Mouse (Mus musculus) hindbrain, postnatal 0 days (tissue): ENCODE measurements around the gene Brd9. TPM values are rescaled to one million over a fixed set of nuclear protein-coding genes. Genes with fewer than 3 reads are reported as not detected.

ENCODE experiments used
- ATAC-seq: fragments of 200-750 bp; cut with Nextera tagmentation; 2 replicates; pipeline ENCODE4 v1.8.0; 2017; ENCODE audit warnings: mild to moderate bottlenecking, moderate TSS enrichment, moderate library complexity
- DNase-seq: peaks from one replicate; pipeline ENCODE4 v3.0.0-alpha.2; 2015; ENCODE audit warnings: low spot score
- H3K27ac ChIP-seq: fragments of 300-500 bp; sonication (generic); 2 replicates; pipeline ENCODE4 v1.5.1; 2014; ENCODE audit warnings: mild to moderate bottlenecking
- H3K27me3 ChIP-seq: fragments of 300-500 bp; sonication (generic); 2 replicates; pipeline ENCODE4 v1.6.1; 2014; ENCODE audit warnings: low read length, mixed read lengths; ENCODE audit not compliant: insufficient read depth
- H3K36me3 ChIP-seq: fragments of 300-500 bp; sonication (generic); 2 replicates; pipeline ENCODE4 v1.6.1; 2014; ENCODE audit warnings: low read length, mixed read lengths; ENCODE audit not compliant: insufficient read depth
- H3K4me1 ChIP-seq: fragments of 300-500 bp; sonication (generic); 2 replicates; pipeline ENCODE4 v1.6.1; 2014; ENCODE audit warnings: antibody characterized with exemption, low read length, mixed read lengths; ENCODE audit not compliant: insufficient read depth
- H3K4me2 ChIP-seq: fragments of 300-500 bp; sonication (generic); 2 replicates; pipeline ENCODE4 v1.6.1; 2014; ENCODE audit warnings: low read depth, mild to moderate bottlenecking, low read length, moderate library complexity, mixed read lengths
- H3K4me3 ChIP-seq: fragments of 300-500 bp; sonication (generic); 2 replicates; pipeline ENCODE4 v1.5.1; 2014; ENCODE audit warnings: low read length
- H3K9ac ChIP-seq: fragments of 300-500 bp; sonication (generic); replicated peaks from 2 replicates; pipeline ENCODE4 v1.6.1; 2014; ENCODE audit warnings: mild to moderate bottlenecking, low read length, moderate library complexity, mixed read lengths
- H3K9me3 ChIP-seq: fragments of 300-500 bp; sonication (generic); 2 replicates; pipeline ENCODE4 v1.6.1; 2016; ENCODE audit warnings: low read length, mixed read lengths
- CTCF ChIP-seq: IDR thresholded peaks from 2 replicates; pipeline ENCODE4 v1.5.1; 2016; ENCODE audit warnings: antibody characterized with exemption, control low read depth, low read depth
- WGBS: fragments of 180-500 bp; shearing (Covaris S2); extraction: QIAGEN DNeasy Blood & Tissue Kit; methylation state at CpG from one replicate; pipeline ENCODE4 v1.1.7; 2014; 5-methylcytosine and 5-hydroxymethylcytosine counted together
- polyA plus RNA-seq: library from polyadenylated mRNA; unstranded; fragments of >200 nt; fragmentation: Nextera tagmentation; extraction: Ambion mirVana; gene quantifications from 2 replicates; pipeline ENCODE4 v1.2.1, GENCODE M21; 2015
- total RNA-seq: library from RNA; depleted of rRNA; stranded (reverse); fragments of >200 nt; gene quantifications from 2 replicates; pipeline ENCODE4 v1.2.3, GENCODE M21; 2014

Gene Brd9
- total and polyA plus RNA-seq, 2 experiments from 2014 or later = 68.2 to 72.4 TPM

DNA sequence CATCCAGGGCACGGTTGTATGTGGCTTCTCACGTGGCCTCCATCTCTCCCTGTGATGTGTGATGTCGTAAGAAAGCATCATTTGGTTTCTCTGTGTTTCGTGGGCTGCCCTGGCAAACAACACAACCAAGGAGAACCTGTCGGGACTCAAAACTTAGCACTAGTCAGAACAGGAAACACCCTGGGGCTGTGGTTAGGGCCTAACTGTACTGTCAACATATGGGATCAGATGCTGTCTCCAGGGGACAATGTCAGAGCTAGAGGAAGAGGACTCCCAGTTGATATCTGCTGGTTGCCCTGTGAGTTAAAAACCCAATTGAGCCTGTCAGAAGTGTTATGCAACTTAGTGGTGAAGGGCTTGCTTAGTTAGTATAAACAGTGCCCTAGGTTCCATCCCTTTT is 17.9 kb downstream of the Brd9 start:
- H3K27ac ChIP-seq = no peak overlapping the region
- H3K9ac ChIP-seq = no peak overlapping the region
- no peak overlapping the region for H3K4me2 ChIP-seq
- ATAC-seq (no peak), DNase-seq (no peak)
- H3K27me3 ChIP-seq = no peaks in the 10 kb centered on the region
- WGBS = 93% methylated on average over 5 of the region's 5 CpGs
- no peaks in the 10 kb centered on the region for H3K4me1 ChIP-seq
- peaks cover 78% of the 10 kb centered on the region for H3K36me3 ChIP-seq
- TF ChIP-seq CTCF = no peak
- H3K9me3 ChIP-seq = no peaks in the 10 kb centered on the region
- no peak overlapping the region for H3K4me3 ChIP-seq

- Histone ChIP-seq H3K36me3 (peaks cover 57% of the 10 kb centered on the region), H3K27ac (no peak overlapping the region), H3K9ac (no peak overlapping the region), H3K4me3 (no peak overlapping the region), H3K4me2 (no peak overlapping the region), H3K27me3 (no peaks in the 10 kb centered on the region), H3K9me3 (no peaks in the 10 kb centered on the region), H3K4me1 (no peaks in the 10 kb centered on the region)
- DNase-seq (no peak), ATAC-seq (no peak)
- WGBS = 94% methylated on average over 10 of the region's 10 CpGs
- TF ChIP-seq CTCF = no peak
Observed at GRCm38 (mm10) chr13:73960117-73960652, 22.6 kb downstream of the Brd9 start.

DNA sequence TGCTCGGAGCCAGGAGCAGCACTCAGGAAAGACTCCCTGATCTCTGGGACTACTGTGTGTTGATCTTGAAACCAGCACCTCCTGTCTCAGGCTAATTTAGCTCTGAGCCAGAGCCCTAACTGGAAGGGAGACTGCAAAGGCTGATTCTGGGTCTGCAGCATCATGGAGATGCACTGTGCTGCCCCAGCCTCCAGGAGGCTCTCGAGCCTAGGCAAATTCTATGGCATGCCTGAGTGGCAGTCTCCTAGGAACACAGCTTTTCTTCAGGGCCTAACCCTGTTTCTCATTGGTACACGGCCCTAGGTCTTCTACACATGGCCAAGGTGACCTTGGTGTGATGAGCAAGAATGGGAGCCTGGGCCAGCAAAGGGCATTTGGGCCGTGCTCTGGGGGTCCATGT is 23.6 kb downstream of the Brd9 start:
- H3K9ac ChIP-seq = no peak overlapping the region
- peak; percentile 65 for ATAC-seq
- H3K27ac ChIP-seq = no peak overlapping the region
- no peak overlapping the region for H3K4me3 ChIP-seq
- no peak overlapping the region for H3K4me2 ChIP-seq
- 70% methylated on average over 4 of the region's 4 CpGs for WGBS
- no peaks in the 10 kb centered on the region for H3K4me1 ChIP-seq
- H3K27me3 ChIP-seq = no peaks in the 10 kb centered on the region
- peak; percentile 61 for TF ChIP-seq CTCF
- no peaks in the 10 kb centered on the region for H3K9me3 ChIP-seq
- peaks cover 48% of the 10 kb centered on the region for H3K36me3 ChIP-seq
- DNase-seq = peak; percentile 6

GRCm38 (mm10) chr13:73963551-73963950 is 25.9 kb downstream of the Brd9 start, which contains the start of gene Zdhhc11:
Gene Zdhhc11 (plus strand): TSS chr13:73963851.
- H3K4me1 ChIP-seq = no peaks in the 10 kb centered on the region
- whole genome bisulfite sequencing = 85% methylated on average over 5 of the region's 5 CpGs
- ATAC-seq (no peak), DNase-seq (no peak)
- no peaks in the 10 kb centered on the region for H3K9me3 ChIP-seq
- no peak within 1 kb of the TSS for H3K4me2 ChIP-seq
- no peak for TF ChIP-seq CTCF
- peaks cover 27% of the 10 kb centered on the region for H3K36me3 ChIP-seq
- H3K4me3 ChIP-seq = no peak within 1 kb of the TSS
- no peak within 1 kb of the TSS for H3K9ac ChIP-seq
- H3K27ac ChIP-seq = no peak within 1 kb of the TSS
- no peaks in the 10 kb centered on the region for H3K27me3 ChIP-seq

GRCm38 (mm10) chr13:73970545-73971448 is 33.2 kb downstream of the Brd9 start:
- WGBS = 43% methylated on average over 12 of the region's 12 CpGs

DNA sequence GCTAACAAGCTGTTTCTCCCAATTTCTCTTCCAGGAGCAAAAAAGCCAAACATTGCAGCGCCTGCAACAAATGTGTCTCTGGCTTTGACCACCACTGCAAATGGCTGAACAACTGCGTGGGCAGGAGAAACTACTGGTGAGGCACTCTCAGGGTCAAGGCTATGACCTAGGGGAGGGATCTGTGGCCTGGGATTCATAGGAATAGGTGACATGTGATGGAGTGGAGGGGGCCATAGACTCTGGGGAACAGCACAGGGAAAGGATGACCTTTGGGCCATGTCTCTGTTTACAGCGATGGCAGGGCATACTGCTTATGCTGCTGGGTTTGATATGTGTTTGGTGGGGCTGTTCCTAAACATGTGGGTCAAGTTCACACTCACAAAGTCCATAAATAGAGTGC is 36.9 kb downstream of the Brd9 start:
- no peak for TF ChIP-seq CTCF
- Histone ChIP-seq H3K36me3 (no peaks in the 10 kb centered on the region), H3K4me2 (no peak overlapping the region), H3K9ac (no peak overlapping the region), H3K27me3 (no peaks in the 10 kb centered on the region), H3K27ac (no peak overlapping the region), H3K9me3 (no peaks in the 10 kb centered on the region), H3K4me3 (no peak overlapping the region), H3K4me1 (no peaks in the 10 kb centered on the region)
- ATAC-seq (no peak), DNase-seq (no peak)
- 94% methylated on average over 3 of the region's 3 CpGs for WGBS

More at GRCm38 (mm10) chr13:73970545-73971448, 33.2 kb downstream of the Brd9 start:
- TF ChIP-seq CTCF = peak; percentile 87
- peak; percentile 93 for ATAC-seq
- H3K27ac ChIP-seq = no peak overlapping the region
- no peak overlapping the region for H3K4me3 ChIP-seq
- no peaks in the 10 kb centered on the region for H3K27me3 ChIP-seq
- H3K4me1 ChIP-seq = no peaks in the 10 kb centered on the region
- H3K9ac ChIP-seq = no peak overlapping the region
- no peaks in the 10 kb centered on the region for H3K36me3 ChIP-seq
- no peak overlapping the region for H3K4me2 ChIP-seq
- DNase-seq = peak; percentile 92
- H3K9me3 ChIP-seq = no peaks in the 10 kb centered on the region

DNA sequence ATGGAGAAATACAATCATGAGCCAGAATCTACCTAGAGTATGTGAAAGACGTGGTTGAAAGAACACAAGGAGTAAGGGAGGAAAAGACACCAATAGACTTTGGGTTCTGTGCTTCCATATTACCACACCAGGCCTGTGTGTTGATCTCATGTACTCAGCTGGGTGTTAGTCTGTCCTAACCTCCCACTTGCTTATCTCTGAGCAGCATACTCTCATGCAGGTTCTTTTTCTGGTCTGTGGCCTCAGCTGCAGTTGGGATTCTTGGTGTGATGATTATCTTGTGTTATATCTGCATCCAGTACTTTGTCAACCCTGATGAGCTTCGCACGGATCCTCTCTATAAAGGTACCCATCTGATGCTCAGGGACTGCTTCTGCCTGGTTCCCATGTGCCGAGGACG is 39.3 kb downstream of the Brd9 start:
- Histone ChIP-seq H3K36me3 (no peaks in the 10 kb centered on the region), H3K9ac (no peak overlapping the region), H3K27me3 (no peaks in the 10 kb centered on the region), H3K4me3 (no peak overlapping the region), H3K9me3 (no peaks in the 10 kb centered on the region), H3K4me2 (no peak overlapping the region), H3K27ac (no peak overlapping the region), H3K4me1 (no peaks in the 10 kb centered on the region)
- no peak for ATAC-seq
- DNase-seq = no peak
- 88% methylated on average over 5 of the region's 5 CpGs for WGBS
- no peak for TF ChIP-seq CTCF
